Mouse (Mus musculus) cortical plate, adult 2 months (tissue): ENCODE measurements around the gene Pspc1. TPM values are rescaled to one million over a fixed set of nuclear protein-coding genes. Genes with fewer than 3 reads are reported as not detected.
"Not testable (repeated sequence)": the region's sequence is repeated elsewhere in the genome, so short reads cannot be mapped to it uniquely, and the experiment has no call there.

Source experiments
- H3K27ac ChIP-seq: fragments of 200-500 bp; 2 replicates; pipeline ENCODE4 v1.5.1; 2012; ENCODE audit warnings: low read length, control low read depth, inconsistent platforms; ENCODE audit not compliant: insufficient read depth
- H3K4me1 ChIP-seq: fragments of 200-500 bp; 2 replicates; pipeline ENCODE4 v1.6.1; 2011; ENCODE audit warnings: low read length; ENCODE audit not compliant: control insufficient read depth, insufficient read depth
- H3K4me3 ChIP-seq: fragments of 200-500 bp; 2 replicates; pipeline ENCODE4 v1.5.1; 2011; ENCODE audit warnings: mild to moderate bottlenecking, low read length, control low read depth; ENCODE audit not compliant: insufficient read depth
- CTCF ChIP-seq: fragments of 200-500 bp; IDR thresholded peaks from 2 replicates; pipeline ENCODE4 v1.5.1; 2011; ENCODE audit warnings: mild to moderate bottlenecking, control low read depth, low read length; ENCODE audit not compliant: insufficient read depth; ENCODE audit errors: extremely low read depth
- POLR2A ChIP-seq: fragments of 200-500 bp; IDR thresholded peaks from 2 replicates; pipeline ENCODE4 v1.6.1; 2011; ENCODE audit warnings: mild to moderate bottlenecking, low read length, control low read depth; ENCODE audit not compliant: insufficient read depth; ENCODE audit errors: extremely low read depth
- polyA plus RNA-seq: library from polyadenylated mRNA; depleted of rRNA; stranded (reverse); fragments of >200 nt; gene quantifications from 2 replicates; pipeline ENCODE4 v1.2.3, GENCODE M21; 2012; rRNA removed

Gene Pspc1
- polyA plus RNA-seq = 32.1 and 33.2 TPM in 2 replicates

GRCm38 (mm10) chr14:56778200-56778932 is at the start of gene Pspc1:
Gene Pspc1, minus strand, starts transcription at chr14:56778316.
- peaks cover 3% of the 10 kb centered on the region; the same call in 1 of the 2 replicates for H3K4me1 ChIP-seq
- peak within 1 kb of the TSS; percentile 82 for H3K27ac ChIP-seq
- peak within 1 kb of the TSS; percentile 85 for H3K4me3 ChIP-seq
- TF ChIP-seq POLR2A = peak; percentile 99
- no peak for TF ChIP-seq CTCF

GRCm38 (mm10) chr14:56824562-56824961 is 46.4 kb upstream of the Pspc1 start:
- no peak overlapping the region for H3K27ac ChIP-seq
- no peaks in the 10 kb centered on the region for H3K4me1 ChIP-seq
- H3K4me3 ChIP-seq = no peak overlapping the region
- no peak for TF ChIP-seq CTCF
- TF ChIP-seq POLR2A = no peak

- H3K27ac ChIP-seq = no peak overlapping the region
- H3K4me1 ChIP-seq = no peaks in the 10 kb centered on the region
- no peak overlapping the region for H3K4me3 ChIP-seq
- no peak for TF ChIP-seq CTCF
- TF ChIP-seq POLR2A = no peak
These were observed 39.5 kb upstream of the Pspc1 start for GRCm38 (mm10) chr14:56817616-56818015.

DNA sequence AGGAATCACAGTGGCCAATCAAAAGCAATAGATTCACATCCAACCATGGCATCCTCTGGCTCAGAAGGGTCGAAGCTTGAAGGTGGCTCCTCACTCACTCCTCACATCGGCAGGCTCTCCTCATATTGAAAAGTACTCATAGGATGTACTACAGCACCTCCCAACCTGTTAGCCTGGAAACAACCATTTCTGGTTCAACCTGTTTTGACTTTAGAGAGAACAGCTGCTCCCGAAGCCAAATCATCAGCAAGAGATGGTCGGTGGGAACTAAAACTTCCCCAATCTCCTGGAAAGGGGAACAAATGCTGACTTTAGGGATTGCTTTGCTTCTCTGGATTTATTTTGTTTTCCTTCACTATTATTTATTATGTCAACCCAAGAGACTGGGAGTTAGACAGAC is 39.0 kb upstream of the Pspc1 start:
- TF ChIP-seq POLR2A (no peak), CTCF (no peak)
- H3K4me1 ChIP-seq = no peaks in the 10 kb centered on the region
- no peak overlapping the region for H3K4me3 ChIP-seq
- H3K27ac ChIP-seq = no peak overlapping the region

GRCm38 (mm10) chr14:56816541-56816940 is 38.4 kb upstream of the Pspc1 start:
- H3K4me1 ChIP-seq = no peaks in the 10 kb centered on the region
- TF ChIP-seq POLR2A (no peak), CTCF (no peak)
- H3K4me3 ChIP-seq = no peak overlapping the region

GRCm38 (mm10) chr14:56812520-56813036 is 34.5 kb upstream of the Pspc1 start:
- Histone ChIP-seq H3K4me1 (peaks cover 1% of the 10 kb centered on the region; the same call in 1 of the 2 replicates), H3K27ac (peak overlapping the region; percentile 100), H3K4me3 (peak overlapping the region; percentile 42)
- TF ChIP-seq POLR2A = no peak
- TF ChIP-seq CTCF = peak; percentile 31; the same call in 1 of the 2 replicates

More at GRCm38 (mm10) chr14:56816541-56816940, 38.4 kb upstream of the Pspc1 start:
- no peak overlapping the region for H3K27ac ChIP-seq

DNA sequence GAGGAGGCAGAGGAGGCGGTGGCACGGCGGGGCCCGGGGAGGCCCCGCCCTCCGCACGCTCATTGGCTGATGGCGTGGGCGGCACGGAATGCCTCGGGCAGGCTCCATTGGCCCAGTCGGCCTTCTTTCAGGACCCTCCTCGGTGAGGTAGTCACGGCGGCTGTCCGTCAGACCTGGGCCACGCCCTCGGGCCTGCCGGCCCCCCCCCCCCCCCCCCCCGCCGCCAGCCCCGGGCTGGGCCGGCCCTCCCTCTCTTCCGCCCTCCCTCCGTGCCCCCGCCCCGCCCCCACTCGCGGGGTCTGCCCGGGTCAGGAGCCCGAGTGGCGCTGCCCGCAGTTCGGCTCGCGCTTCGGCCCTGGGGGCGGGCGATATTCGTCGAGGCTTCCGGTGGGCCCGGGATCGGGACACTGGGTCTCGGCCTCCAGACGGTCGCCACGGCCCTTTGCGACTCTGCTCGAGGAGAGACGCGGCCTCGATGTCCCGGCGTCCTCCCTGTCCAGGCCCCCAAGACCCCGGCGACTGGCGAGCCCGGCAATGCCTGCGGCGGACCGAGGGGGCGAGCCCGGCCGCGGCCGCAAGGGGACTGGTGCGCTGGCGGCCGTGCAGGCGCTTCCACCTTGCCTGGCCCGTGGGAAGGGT is 33.7 kb upstream of the Pspc1 start, which contains the start of gene Zmym5:
Gene Zmym5, minus strand, starts transcription at position 16 of the 639 bp plus-strand sequence.
- H3K4me1 ChIP-seq = not testable (repeated sequence)
- Histone ChIP-seq H3K4me3 (peak within 1 kb of the TSS; percentile 51), H3K27ac (peak within 1 kb of the TSS; percentile 100)

- Histone ChIP-seq H3K27ac (peak overlapping the region; percentile 77; the same call in 1 of the 2 replicates), H3K4me3 (peak overlapping the region; percentile 51)
- H3K4me1 ChIP-seq = not testable (repeated sequence)
These were observed 32.9 kb upstream of the Pspc1 start for GRCm38 (mm10) chr14:56810781-56811690.

GRCm38 (mm10) chr14:56793243-56793642 is 15.1 kb upstream of the Pspc1 start:
- H3K4me3 ChIP-seq = no peak overlapping the region
- H3K4me1 ChIP-seq = no peaks in the 10 kb centered on the region
- peak; percentile 49 for TF ChIP-seq CTCF
- no peak for TF ChIP-seq POLR2A
- no peak overlapping the region for H3K27ac ChIP-seq

GRCm38 (mm10) chr14:56784575-56784974 is 6.5 kb upstream of the Pspc1 start:
- TF ChIP-seq CTCF (no peak), POLR2A (no peak)

More at GRCm38 (mm10) chr14:56784575-56784974, 6.5 kb upstream of the Pspc1 start:
- no peaks in the 10 kb centered on the region for H3K4me1 ChIP-seq
- H3K4me3 ChIP-seq = no peak overlapping the region
- no peak overlapping the region for H3K27ac ChIP-seq
